Mouse (Mus musculus) heart, embryonic 10.5 days (tissue): ENCODE measurements around the gene Osbpl6. TPM values are rescaled to one million over a fixed set of nuclear protein-coding genes. Genes with fewer than 3 reads are reported as not detected.

ENCODE experiments used
- DNase-seq: peaks from one replicate; pipeline ENCODE4 v3.0.0-alpha.2; 2017; ENCODE audit warnings: low spot score
- H3K27ac ChIP-seq: fragments of 300-500 bp; sonication (generic); 2 replicates; pipeline ENCODE4 v1.5.1; 2016; ENCODE audit warnings: mild to moderate bottlenecking
- H3K27me3 ChIP-seq: fragments of 300-500 bp; sonication (generic); 2 replicates; pipeline ENCODE4 v1.6.1; 2016; ENCODE audit warnings: mild to moderate bottlenecking; ENCODE audit not compliant: poor library complexity, insufficient read depth, severe bottlenecking
- H3K36me3 ChIP-seq: fragments of 300-500 bp; sonication (generic); 2 replicates; pipeline ENCODE4 v1.6.1; 2016; ENCODE audit warnings: mild to moderate bottlenecking, moderate library complexity
- H3K4me1 ChIP-seq: fragments of 300-500 bp; sonication (generic); 2 replicates; pipeline ENCODE4 v1.6.1; 2016; ENCODE audit warnings: mild to moderate bottlenecking
- H3K4me3 ChIP-seq: fragments of 300-500 bp; sonication (generic); 2 replicates; pipeline ENCODE4 v1.5.1; 2016; ENCODE audit warnings: mild to moderate bottlenecking, moderate library complexity
- H3K9me3 ChIP-seq: fragments of 300-500 bp; sonication (generic); 2 replicates; pipeline ENCODE4 v1.6.1; 2016; ENCODE audit warnings: mild to moderate bottlenecking, moderate library complexity
- WGBS: fragments of 180-500 bp; shearing (Covaris S2); methylation state at CpG from one replicate; pipeline ENCODE4 v1.1.7; 2016; 5-methylcytosine and 5-hydroxymethylcytosine counted together
- polyA plus RNA-seq: library from polyadenylated mRNA; unstranded; fragments of >200 nt; fragmentation: Nextera tagmentation; extraction: Ambion mirVana; gene quantifications from 2 replicates; pipeline ENCODE4 v1.2.1, GENCODE M21; 2016

Gene Osbpl6
- polyA plus RNA-seq, 1 experiment from 2014 or later: 9.6 TPM

DNA sequence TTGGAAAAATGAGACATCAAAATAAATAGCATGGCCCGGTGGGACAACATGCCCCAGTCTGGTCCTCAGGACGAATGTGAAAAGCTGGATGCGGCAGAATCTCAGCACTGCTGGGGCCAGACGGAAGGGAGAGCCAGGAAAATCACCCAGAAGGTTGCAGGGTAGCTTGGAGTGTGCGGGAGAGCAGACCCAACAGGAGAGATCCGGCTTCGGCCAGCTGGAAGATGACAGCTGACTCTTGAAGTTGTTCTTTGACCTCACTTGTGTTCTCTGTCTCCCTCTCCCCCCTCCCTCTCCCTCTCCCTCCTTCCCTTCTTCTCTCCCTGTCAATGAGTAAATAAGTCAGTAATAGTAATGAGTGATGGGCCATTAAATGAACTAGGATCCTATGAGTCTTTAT is 27.9 kb downstream of the Osbpl6 start:
- no peak overlapping the region for H3K4me3 ChIP-seq
- H3K9me3 ChIP-seq: no peaks in the 10 kb centered on the region
- 76% methylated on average over 7 of the region's 7 CpGs for WGBS
- no peak overlapping the region for H3K27ac ChIP-seq
- H3K27me3 ChIP-seq: no peaks in the 10 kb centered on the region
- no peaks in the 10 kb centered on the region for H3K36me3 ChIP-seq
- no peak for DNase-seq
- no peaks in the 10 kb centered on the region for H3K4me1 ChIP-seq

DNA sequence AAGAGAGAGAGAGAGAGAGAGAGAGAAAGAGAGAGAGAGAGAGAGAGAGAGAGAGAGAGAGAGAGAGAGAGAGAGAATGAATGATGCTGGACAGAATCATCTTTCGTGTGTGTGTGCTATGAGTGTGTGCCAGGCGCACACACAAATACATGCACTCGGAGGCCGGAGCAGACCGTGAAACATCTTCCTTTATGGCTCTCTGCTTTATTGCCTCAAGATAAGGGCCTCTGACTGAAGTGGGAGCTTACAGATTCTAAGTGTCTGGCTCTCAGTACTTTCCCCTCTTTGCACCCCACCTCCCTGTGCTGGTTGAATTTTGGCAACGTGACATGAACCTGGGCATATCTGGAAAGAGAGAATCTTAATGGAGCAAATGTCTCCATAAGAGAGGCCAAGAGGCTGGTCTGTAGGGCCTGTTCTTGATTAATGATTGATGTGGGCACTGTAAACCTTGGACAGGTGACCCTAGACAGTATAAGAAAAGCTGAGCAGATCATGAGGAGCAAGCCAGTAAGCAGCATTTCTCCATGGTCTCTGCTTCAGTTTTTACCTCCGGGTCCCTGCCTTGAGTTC is 29.4 kb downstream of the Osbpl6 start:
- no peak for DNase-seq
- no peaks in the 10 kb centered on the region for H3K4me1 ChIP-seq
- H3K4me3 ChIP-seq: no peak overlapping the region
- no peak overlapping the region for H3K27ac ChIP-seq
- H3K36me3 ChIP-seq: no peaks in the 10 kb centered on the region
- no peaks in the 10 kb centered on the region for H3K9me3 ChIP-seq
- WGBS: 72% methylated on average over 7 of the region's 7 CpGs
- no peaks in the 10 kb centered on the region for H3K27me3 ChIP-seq

DNA sequence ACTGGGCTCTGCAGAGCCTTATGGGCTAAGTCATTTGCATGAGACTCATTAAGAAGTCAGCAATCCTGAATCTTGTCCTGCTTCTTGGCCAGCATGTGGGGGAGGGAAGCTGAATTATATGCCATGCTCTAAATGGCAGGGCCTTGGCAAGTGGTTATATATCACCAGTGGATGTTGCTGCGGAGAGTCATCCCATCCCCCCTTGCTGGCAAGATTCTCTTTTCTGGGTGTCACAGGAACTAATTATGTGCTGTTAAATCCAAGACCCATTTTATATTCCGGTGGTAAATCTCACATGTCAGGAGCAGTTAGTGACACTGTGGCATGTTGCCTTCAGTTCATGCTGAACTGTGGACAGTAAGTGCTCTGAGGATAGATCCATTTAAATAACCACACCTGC is 31.1 kb downstream of the Osbpl6 start:
- no peaks in the 10 kb centered on the region for H3K27me3 ChIP-seq
- no peaks in the 10 kb centered on the region for H3K36me3 ChIP-seq
- no peak for DNase-seq
- H3K9me3 ChIP-seq: no peaks in the 10 kb centered on the region
- 80% methylated on average over 2 of the region's 2 CpGs for WGBS
- no peak overlapping the region for H3K4me3 ChIP-seq
- H3K27ac ChIP-seq: no peak overlapping the region
- peaks cover 9% of the 10 kb centered on the region for H3K4me1 ChIP-seq

DNA sequence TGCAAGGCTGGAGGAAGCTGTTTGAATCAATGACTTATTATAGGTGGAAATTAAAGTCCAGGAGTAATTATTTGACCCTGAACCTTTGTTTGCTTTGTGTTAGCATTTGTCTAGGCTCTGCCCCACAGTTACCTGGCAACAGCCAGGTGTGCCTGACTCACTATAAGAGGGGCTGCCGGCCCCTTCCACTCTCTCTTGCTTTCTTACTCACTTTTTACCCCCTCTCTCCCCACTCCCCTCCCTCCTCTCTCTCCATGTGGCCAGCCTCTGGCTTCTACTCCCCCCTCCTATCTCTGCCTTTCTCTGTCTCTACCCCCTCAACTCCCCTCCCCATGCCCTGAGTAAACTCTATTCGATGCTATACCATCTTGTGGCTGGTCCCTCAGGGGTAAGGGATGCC is 33.2 kb downstream of the Osbpl6 start:
- Histone ChIP-seq H3K27ac (no peak overlapping the region), H3K4me1 (peaks cover 12% of the 10 kb centered on the region), H3K36me3 (no peaks in the 10 kb centered on the region), H3K4me3 (no peak overlapping the region), H3K27me3 (no peaks in the 10 kb centered on the region), H3K9me3 (no peaks in the 10 kb centered on the region)
- 57% methylated on average over 2 of the region's 2 CpGs for WGBS
- DNase-seq: no peak

DNA sequence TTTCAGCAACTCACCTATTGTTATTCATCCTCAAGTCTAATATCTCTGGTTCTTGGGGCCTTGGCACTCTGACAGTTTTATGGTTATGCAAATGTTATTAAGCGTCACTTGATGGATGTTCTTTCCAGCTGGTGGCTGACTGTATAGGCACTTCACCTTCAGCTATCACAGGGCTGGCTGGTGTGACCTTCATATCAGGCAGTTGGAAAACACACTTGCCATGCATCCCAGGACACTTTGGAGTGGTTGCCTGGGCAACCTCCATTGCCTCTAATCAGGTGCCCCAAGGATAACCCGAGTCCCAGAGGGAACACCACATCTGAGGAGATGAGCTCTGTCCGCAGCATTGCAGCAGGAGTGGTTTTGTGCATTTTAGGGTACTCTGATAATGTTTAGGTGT is 35.8 kb downstream of the Osbpl6 start:
- no peak overlapping the region for H3K27ac ChIP-seq
- peaks cover 12% of the 10 kb centered on the region for H3K4me1 ChIP-seq
- DNase-seq: peak; percentile 88
- no peaks in the 10 kb centered on the region for H3K9me3 ChIP-seq
- 27% methylated on average over 3 of the region's 3 CpGs for WGBS
- H3K36me3 ChIP-seq: 0 out of 2 replicates have a peak, but pooled peaks cover 2% of the 10 kb centered on the region
- H3K27me3 ChIP-seq: no peaks in the 10 kb centered on the region
- 0 out of 2 replicates have a peak overlapping the region, but pooled peaks have one; percentile 19 for H3K4me3 ChIP-seq

DNA sequence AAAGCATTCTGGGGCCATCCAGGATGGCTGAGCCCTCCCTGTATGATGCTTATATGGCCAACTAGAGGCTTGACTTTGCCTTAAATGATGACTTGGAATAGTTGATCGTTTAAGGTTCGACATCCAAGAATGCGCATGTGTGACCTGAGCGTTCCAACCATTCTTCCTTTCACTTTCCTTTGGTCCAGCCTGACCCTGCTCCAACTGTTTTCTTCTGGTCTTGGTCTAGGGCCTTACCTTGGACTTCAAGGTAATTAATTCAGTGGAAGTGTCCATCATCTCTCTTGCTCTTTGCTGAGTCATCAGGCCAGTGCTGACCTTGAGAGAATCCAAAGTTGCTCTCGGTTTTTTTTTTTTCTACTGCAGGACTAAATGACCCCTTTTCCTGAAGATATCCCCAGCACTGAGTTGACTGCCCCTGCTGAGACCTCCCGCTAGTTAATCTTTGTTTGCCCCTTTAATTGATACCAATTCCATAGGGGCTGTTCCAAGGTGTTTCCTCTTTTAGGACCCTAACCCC is 43.6 kb downstream of the Osbpl6 start:
- Histone ChIP-seq H3K27ac (no peak overlapping the region), H3K27me3 (no peaks in the 10 kb centered on the region), H3K4me3 (no peak overlapping the region), H3K9me3 (no peaks in the 10 kb centered on the region), H3K36me3 (0 out of 2 replicates have a peak, but pooled peaks cover 2% of the 10 kb centered on the region), H3K4me1 (no peaks in the 10 kb centered on the region)
- no peak for DNase-seq
- WGBS: 79% methylated on average over 6 of the region's 6 CpGs

DNA sequence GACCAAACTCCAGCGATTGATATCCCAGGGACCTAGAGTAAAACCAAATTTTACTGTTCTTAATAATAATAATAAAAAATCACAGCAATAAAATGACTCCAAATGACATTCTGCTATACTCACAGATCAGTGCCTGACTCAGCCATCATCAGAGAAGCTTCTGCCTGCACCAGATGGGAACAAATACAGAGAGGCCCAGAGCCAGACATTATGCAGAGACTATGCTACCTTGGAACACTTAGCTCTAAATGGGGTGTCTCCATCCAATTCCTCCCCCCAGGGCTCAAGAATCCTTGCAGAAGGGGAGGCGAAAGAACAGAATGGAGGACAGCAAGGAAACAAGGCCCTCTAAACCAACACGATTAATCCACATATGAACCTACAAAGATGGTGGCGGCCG is 60.4 kb downstream of the Osbpl6 start:
- H3K9me3 ChIP-seq: no peaks in the 10 kb centered on the region
- no peak for DNase-seq
- H3K4me1 ChIP-seq: no peaks in the 10 kb centered on the region
- H3K36me3 ChIP-seq: no peaks in the 10 kb centered on the region
- H3K4me3 ChIP-seq: no peak overlapping the region
- H3K27me3 ChIP-seq: no peaks in the 10 kb centered on the region
- WGBS: 90% methylated on average over 5 of the region's 5 CpGs
- H3K27ac ChIP-seq: no peak overlapping the region

DNA sequence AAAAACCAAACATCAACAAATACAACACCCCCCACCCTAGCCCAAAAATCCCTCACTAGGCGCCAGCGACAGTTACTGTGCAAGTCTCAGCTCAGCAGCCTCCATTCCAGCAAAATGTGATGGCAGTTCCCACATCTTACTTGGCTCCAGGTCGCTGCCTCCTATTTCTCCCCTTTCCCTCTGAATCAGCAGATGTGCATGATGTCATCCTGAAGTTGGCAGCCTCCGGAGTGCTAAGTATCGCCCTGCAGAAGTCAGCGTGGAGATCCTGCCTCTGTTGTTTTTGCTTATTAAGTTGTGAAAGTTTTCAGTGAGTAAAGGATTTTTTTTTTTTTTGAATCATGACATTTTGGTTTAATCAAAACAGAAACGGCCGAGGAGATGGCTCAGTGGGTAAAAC is 61.9 kb downstream of the Osbpl6 start:
- Histone ChIP-seq H3K36me3 (no peaks in the 10 kb centered on the region), H3K9me3 (no peaks in the 10 kb centered on the region)
- 69% methylated on average over 8 of the region's 8 CpGs for WGBS

DNA sequence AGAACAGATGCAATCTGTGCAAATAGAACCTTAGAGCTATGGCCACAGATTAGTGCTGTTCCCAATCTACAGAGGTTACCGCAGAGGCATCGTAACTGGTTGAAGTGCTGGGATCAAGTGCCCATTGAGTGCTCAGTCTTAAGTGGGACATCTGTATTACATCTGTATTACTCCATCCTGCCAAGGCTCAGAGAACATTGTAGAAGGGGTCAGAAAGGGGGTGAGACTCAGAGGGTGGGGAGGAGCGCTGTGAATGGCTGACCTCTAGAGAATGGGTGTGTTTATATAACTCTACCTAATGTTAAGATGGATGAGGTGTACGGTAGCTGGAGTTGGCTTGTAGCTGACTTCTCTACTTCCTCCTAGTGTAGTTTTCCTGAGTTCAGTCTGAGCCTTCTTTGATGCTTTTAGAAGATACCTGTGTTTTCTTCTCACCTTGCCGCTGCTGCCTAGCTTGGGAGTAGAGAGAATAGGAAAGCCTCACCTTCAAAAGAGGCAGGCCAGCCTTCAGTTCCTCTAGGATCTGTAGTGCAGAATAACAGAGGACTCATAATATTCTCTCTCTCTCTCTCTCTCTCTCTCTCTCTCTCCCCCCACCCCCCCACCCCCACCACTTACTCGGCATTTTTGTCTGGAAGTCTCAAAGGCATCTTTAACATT is 62.9 kb downstream of the Osbpl6 start:
- no peak for DNase-seq
- H3K4me3 ChIP-seq: no peak overlapping the region
- no peaks in the 10 kb centered on the region for H3K36me3 ChIP-seq
- no peaks in the 10 kb centered on the region for H3K4me1 ChIP-seq
- H3K27ac ChIP-seq: no peak overlapping the region
- 80% methylated on average over 6 of the region's 6 CpGs for WGBS
- no peaks in the 10 kb centered on the region for H3K9me3 ChIP-seq
- H3K27me3 ChIP-seq: no peaks in the 10 kb centered on the region

More for the DNA sequence above, 61.9 kb downstream of the Osbpl6 start:
- Histone ChIP-seq H3K4me3 (no peak overlapping the region), H3K27me3 (no peaks in the 10 kb centered on the region), H3K4me1 (no peaks in the 10 kb centered on the region), H3K27ac (no peak overlapping the region)
- no peak for DNase-seq

DNA sequence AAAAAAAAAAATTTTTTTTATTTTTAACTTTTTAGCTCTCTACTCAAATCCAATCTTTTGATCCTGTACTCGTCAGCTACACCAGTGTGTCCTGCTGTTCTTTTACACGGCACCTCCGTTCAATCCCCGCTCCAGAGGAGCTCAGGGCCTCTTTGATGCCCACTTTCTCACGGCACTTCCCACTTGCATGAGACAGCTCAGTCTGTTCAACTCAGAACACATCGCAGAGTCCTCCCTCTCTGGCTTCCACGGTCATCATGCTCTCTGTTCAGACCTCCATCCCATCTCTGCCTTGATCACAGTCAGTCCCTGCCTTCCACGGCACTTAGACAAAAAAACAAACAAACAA is 63.4 kb downstream of the Osbpl6 start:
- 77% methylated on average over 8 of the region's 8 CpGs for WGBS
- H3K36me3 ChIP-seq: no peaks in the 10 kb centered on the region
- H3K4me3 ChIP-seq: no peak overlapping the region
- no peaks in the 10 kb centered on the region for H3K27me3 ChIP-seq
- no peaks in the 10 kb centered on the region for H3K4me1 ChIP-seq
- H3K9me3 ChIP-seq: no peaks in the 10 kb centered on the region
- no peak for DNase-seq
- no peak overlapping the region for H3K27ac ChIP-seq

DNA sequence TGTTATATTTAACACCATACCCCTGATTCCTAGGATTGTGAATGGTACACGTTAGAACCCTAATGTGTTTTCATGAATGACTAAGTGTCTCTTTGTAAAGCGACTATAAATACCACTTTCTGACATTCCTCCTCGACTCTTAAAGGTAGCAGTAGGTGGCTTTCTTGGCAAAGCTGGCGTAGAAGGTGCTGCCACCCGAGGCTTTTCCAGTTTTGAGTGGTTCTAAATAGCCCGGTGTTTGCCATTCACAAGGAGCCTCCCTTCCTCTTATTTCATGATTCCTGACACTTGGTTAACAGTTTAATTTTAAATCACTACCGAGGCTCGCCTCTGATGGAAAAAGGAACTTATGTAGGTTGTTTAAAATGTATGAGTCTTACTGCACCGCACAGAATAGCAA is 64.1 kb downstream of the Osbpl6 start:
- no peaks in the 10 kb centered on the region for H3K9me3 ChIP-seq
- no peak for DNase-seq
- 75% methylated on average over 9 of the region's 9 CpGs for WGBS
- no peaks in the 10 kb centered on the region for H3K4me1 ChIP-seq
- no peaks in the 10 kb centered on the region for H3K27me3 ChIP-seq
- no peak overlapping the region for H3K27ac ChIP-seq
- H3K4me3 ChIP-seq: no peak overlapping the region
- H3K36me3 ChIP-seq: no peaks in the 10 kb centered on the region

DNA sequence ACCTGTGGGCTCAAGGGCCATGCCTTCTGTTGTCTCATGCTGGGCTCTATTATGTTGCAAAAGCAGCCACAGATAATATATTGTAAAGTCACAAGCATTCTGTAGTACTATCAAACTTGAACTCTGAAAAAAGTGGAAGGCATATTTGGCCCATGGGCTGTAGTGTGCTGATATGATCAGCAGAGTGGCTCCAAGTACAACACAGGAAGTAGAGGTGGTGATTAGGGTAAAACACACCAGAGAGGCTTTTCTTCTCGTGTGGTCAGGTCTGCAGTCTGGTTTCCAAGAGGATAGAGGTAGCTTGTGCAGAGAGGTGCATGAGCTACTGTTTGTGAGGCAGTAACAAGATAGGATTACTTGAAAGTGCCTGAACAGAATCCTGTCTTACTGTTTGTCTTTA is 69.5 kb downstream of the Osbpl6 start:
- H3K27ac ChIP-seq: no peak overlapping the region
- no peaks in the 10 kb centered on the region for H3K4me1 ChIP-seq
- 29% methylated on average over 1 of the region's 1 CpGs for WGBS
- no peaks in the 10 kb centered on the region for H3K9me3 ChIP-seq
- H3K4me3 ChIP-seq: no peak overlapping the region
- DNase-seq: no peak
- no peaks in the 10 kb centered on the region for H3K27me3 ChIP-seq
- H3K36me3 ChIP-seq: no peaks in the 10 kb centered on the region

DNA sequence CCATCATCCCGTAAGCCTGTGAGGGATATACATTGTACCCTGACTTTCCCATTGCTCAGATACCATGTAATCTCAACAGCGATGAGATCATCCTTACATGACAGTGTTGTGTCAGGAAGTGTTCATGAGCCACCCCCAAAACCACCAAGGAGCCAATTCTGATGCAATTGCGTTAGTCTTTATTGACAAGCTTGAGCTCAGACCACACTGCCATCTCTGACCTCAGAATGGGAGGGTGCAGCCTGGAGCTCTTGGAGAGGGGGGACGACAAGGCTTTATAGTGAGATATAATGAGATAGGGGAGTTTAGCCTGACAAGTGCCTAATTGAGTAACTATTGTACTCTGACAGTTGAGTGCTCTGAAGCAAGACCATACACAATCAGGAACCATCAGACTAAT is 82.5 kb downstream of the Osbpl6 start:
- Histone ChIP-seq H3K27ac (no peak overlapping the region), H3K36me3 (no peaks in the 10 kb centered on the region), H3K9me3 (no peaks in the 10 kb centered on the region), H3K27me3 (no peaks in the 10 kb centered on the region), H3K4me3 (no peak overlapping the region), H3K4me1 (peaks cover 7% of the 10 kb centered on the region; the same call in 1 of the 2 replicates)
- DNase-seq: no peak
- WGBS: 76% methylated on average over 4 of the region's 4 CpGs

DNA sequence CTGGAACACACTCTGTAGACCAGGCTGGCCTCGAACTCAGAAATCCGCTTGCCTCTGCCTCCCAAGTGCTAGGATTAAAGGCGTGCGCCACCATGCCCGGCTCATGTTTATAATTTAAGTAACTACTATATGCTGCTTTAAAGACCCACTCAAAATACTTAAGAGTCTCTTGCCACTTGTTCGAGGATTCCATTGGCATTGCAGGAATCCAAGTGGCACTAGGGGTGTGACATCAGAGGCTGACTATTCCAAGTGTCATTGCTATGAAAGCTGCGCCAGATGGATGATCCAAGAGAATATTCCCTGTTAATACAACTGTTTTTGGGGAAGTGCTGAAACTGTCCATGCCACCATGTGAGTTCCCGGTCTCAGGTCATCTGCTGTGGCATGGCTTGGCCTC is 83.9 kb downstream of the Osbpl6 start:
- Histone ChIP-seq H3K36me3 (no peaks in the 10 kb centered on the region), H3K4me3 (no peak overlapping the region), H3K4me1 (peaks cover 7% of the 10 kb centered on the region; the same call in 1 of the 2 replicates), H3K27me3 (no peaks in the 10 kb centered on the region), H3K9me3 (no peaks in the 10 kb centered on the region), H3K27ac (no peak overlapping the region)
- DNase-seq: no peak
- WGBS: 86% methylated on average over 8 of the region's 8 CpGs
